Mouse (Mus musculus) stomach, embryonic 15.5 days (tissue): Measurements from ENCODE around the gene Pld4. TPM values are rescaled to one million over a fixed set of nuclear protein-coding genes. Genes with fewer than 3 reads are reported as not detected.

ENCODE experiments used
- ATAC-seq: fragments of 200-750 bp; cut with Nextera tagmentation; 2 replicates; pipeline ENCODE4 v1.8.0; 2017; ENCODE audit warnings: low read depth, moderate number of reproducible peaks, moderate TSS enrichment; ENCODE audit not compliant: insufficient read depth, low FRiP score
- H3K27ac ChIP-seq: fragments of 300-500 bp; sonication (generic); 2 replicates; pipeline ENCODE4 v1.5.1; 2015; ENCODE audit warnings: mild to moderate bottlenecking, inconsistent platforms
- H3K27me3 ChIP-seq: fragments of 300-500 bp; sonication (generic); replicated peaks from 2 replicates; pipeline ENCODE4 v1.6.1; 2015; ENCODE audit warnings: inconsistent platforms
- H3K36me3 ChIP-seq: fragments of 300-500 bp; sonication (generic); 2 replicates; pipeline ENCODE4 v1.6.1; 2015; ENCODE audit warnings: inconsistent platforms
- H3K4me1 ChIP-seq: fragments of 300-500 bp; sonication (generic); 2 replicates; pipeline ENCODE4 v1.6.1; 2015; ENCODE audit warnings: inconsistent platforms
- H3K4me2 ChIP-seq: fragments of 300-500 bp; sonication (generic); 2 replicates; pipeline ENCODE4 v1.6.1; 2015; ENCODE audit warnings: mild to moderate bottlenecking, inconsistent platforms
- H3K4me3 ChIP-seq: fragments of 300-500 bp; sonication (generic); replicated peaks from 2 replicates; pipeline ENCODE4 v1.5.1; 2015; ENCODE audit warnings: inconsistent platforms
- H3K9ac ChIP-seq: fragments of 300-500 bp; sonication (generic); 2 replicates; pipeline ENCODE4 v1.6.1; 2015; ENCODE audit warnings: inconsistent platforms
- H3K9me3 ChIP-seq: fragments of 300-500 bp; sonication (generic); 2 replicates; pipeline ENCODE4 v1.6.1; 2016; ENCODE audit warnings: inconsistent platforms
- WGBS: fragments of 180-500 bp; shearing (Covaris S2); methylation state at CpG from one replicate; pipeline ENCODE4 v1.1.7; 2015; 5-methylcytosine and 5-hydroxymethylcytosine counted together
- polyA plus RNA-seq: library from polyadenylated mRNA; unstranded; fragments of >200 nt; fragmentation: Nextera tagmentation; extraction: Ambion mirVana; gene quantifications from 2 replicates; pipeline ENCODE4 v1.2.1, GENCODE M21; 2015

The Pld4 gene
- 14.5 and 16.8 TPM in 2 replicates for polyA plus RNA-seq

GRCm38 (mm10) chr12:112760154-112760926, at the start of gene Pld4:
Gene Pld4, plus strand, starts transcription at chr12:112760655.
- ATAC-seq: no peak
- Histone ChIP-seq H3K36me3 (no peaks in the 10 kb centered on the region), H3K27me3 (no peaks in the 10 kb centered on the region), H3K9ac (no peak within 1 kb of the TSS), H3K4me1 (no peaks in the 10 kb centered on the region), H3K4me3 (no peak within 1 kb of the TSS), H3K9me3 (no peaks in the 10 kb centered on the region), H3K4me2 (no peak within 1 kb of the TSS), H3K27ac (no peak within 1 kb of the TSS)
- WGBS: 42% methylated on average over 4 of the region's 4 CpGs

- Histone ChIP-seq H3K9ac (no peak overlapping the region), H3K4me3 (no peak overlapping the region), H3K36me3 (no peaks in the 10 kb centered on the region), H3K4me1 (peaks cover 3% of the 10 kb centered on the region; the same call in 1 of the 2 replicates), H3K9me3 (no peaks in the 10 kb centered on the region), H3K27ac (no peak overlapping the region), H3K27me3 (no peaks in the 10 kb centered on the region), H3K4me2 (no peak overlapping the region)
- WGBS: 46% methylated on average over 3 of the region's 3 CpGs
- no peak for ATAC-seq
Measured at GRCm38 (mm10) chr12:112713984-112714383, 46.5 kb upstream of the Pld4 start.

- no peaks in the 10 kb centered on the region for H3K27me3 ChIP-seq
- ATAC-seq: no peak
- H3K4me3 ChIP-seq: no peak overlapping the region
- no peak overlapping the region for H3K9ac ChIP-seq
- 27% methylated on average over 7 of the region's 7 CpGs for WGBS
- no peak overlapping the region for H3K4me2 ChIP-seq
- no peak overlapping the region for H3K27ac ChIP-seq
- peaks cover 3% of the 10 kb centered on the region; the same call in 1 of the 2 replicates for H3K4me1 ChIP-seq
- H3K36me3 ChIP-seq: no peaks in the 10 kb centered on the region
- H3K9me3 ChIP-seq: no peaks in the 10 kb centered on the region
Measured at GRCm38 (mm10) chr12:112717140-112717539, 43.3 kb upstream of the Pld4 start.

- Histone ChIP-seq H3K36me3 (no peaks in the 10 kb centered on the region), H3K4me2 (no peak overlapping the region), H3K9ac (no peak overlapping the region), H3K4me1 (peaks cover 14% of the 10 kb centered on the region), H3K9me3 (no peaks in the 10 kb centered on the region), H3K27me3 (no peaks in the 10 kb centered on the region), H3K27ac (no peak overlapping the region), H3K4me3 (no peak overlapping the region)
- WGBS: 60% methylated on average over 5 of the region's 5 CpGs
- no peak for ATAC-seq
Measured at GRCm38 (mm10) chr12:112718995-112719394, 41.5 kb upstream of the Pld4 start.

GRCm38 (mm10) chr12:112720216-112720615, 40.2 kb upstream of the Pld4 start, which contains the start of gene Cep170b:
Gene Cep170b, plus strand, starts transcription at chr12:112720455.
- no peak within 1 kb of the TSS for H3K9ac ChIP-seq
- no peaks in the 10 kb centered on the region for H3K36me3 ChIP-seq
- H3K4me3 ChIP-seq: peak within 1 kb of the TSS; percentile 88
- peaks cover 18% of the 10 kb centered on the region for H3K4me1 ChIP-seq
- H3K4me2 ChIP-seq: peak within 1 kb of the TSS; percentile 94
- WGBS: 59% methylated on average over 6 of the region's 6 CpGs
- H3K9me3 ChIP-seq: no peaks in the 10 kb centered on the region
- H3K27ac ChIP-seq: peak within 1 kb of the TSS; percentile 95
- H3K27me3 ChIP-seq: no peaks in the 10 kb centered on the region
- no peak for ATAC-seq

- Histone ChIP-seq H3K4me1 (peaks cover 18% of the 10 kb centered on the region), H3K4me3 (peak overlapping the region; percentile 88)
Measured at GRCm38 (mm10) chr12:112720890-112721423, 39.5 kb upstream of the Pld4 start.

GRCm38 (mm10) chr12:112721424-112722239, 38.8 kb upstream of the Pld4 start:
- H3K9ac ChIP-seq: peak overlapping the region; percentile 76
- WGBS: 6% methylated on average over 49 of the region's 69 CpGs
- peak overlapping the region; percentile 95 for H3K27ac ChIP-seq
- peak; percentile 70 for ATAC-seq
- H3K4me1 ChIP-seq: peaks cover 19% of the 10 kb centered on the region
- H3K36me3 ChIP-seq: no peaks in the 10 kb centered on the region
- H3K4me2 ChIP-seq: peak overlapping the region; percentile 94
- H3K27me3 ChIP-seq: no peaks in the 10 kb centered on the region
- peak overlapping the region; percentile 88 for H3K4me3 ChIP-seq
- H3K9me3 ChIP-seq: no peaks in the 10 kb centered on the region

More at GRCm38 (mm10) chr12:112720890-112721423, 39.5 kb upstream of the Pld4 start:
- Histone ChIP-seq H3K27ac (peak overlapping the region; percentile 95), H3K27me3 (no peaks in the 10 kb centered on the region), H3K36me3 (no peaks in the 10 kb centered on the region), H3K4me2 (peak overlapping the region; percentile 94), H3K9me3 (no peaks in the 10 kb centered on the region), H3K9ac (no peak overlapping the region)
- ATAC-seq: no peak
- WGBS: 41% methylated on average over 12 of the region's 12 CpGs

GRCm38 (mm10) chr12:112722240-112723027, 38.0 kb upstream of the Pld4 start:
- H3K27me3 ChIP-seq: no peaks in the 10 kb centered on the region
- H3K4me1 ChIP-seq: peaks cover 20% of the 10 kb centered on the region
- peak overlapping the region; percentile 87 for H3K27ac ChIP-seq

GRCm38 (mm10) chr12:112723028-112723330, 37.5 kb upstream of the Pld4 start:
- WGBS: 7% methylated on average over 5 of the region's 5 CpGs
- Histone ChIP-seq H3K27ac (peak overlapping the region; percentile 87), H3K4me3 (peak overlapping the region; percentile 88), H3K27me3 (no peaks in the 10 kb centered on the region), H3K4me1 (peaks cover 20% of the 10 kb centered on the region), H3K4me2 (peak overlapping the region; percentile 94), H3K9ac (peak overlapping the region; percentile 76), H3K9me3 (no peaks in the 10 kb centered on the region), H3K36me3 (no peaks in the 10 kb centered on the region)
- no peak for ATAC-seq

More at GRCm38 (mm10) chr12:112722240-112723027, 38.0 kb upstream of the Pld4 start:
- peak overlapping the region; percentile 94 for H3K4me2 ChIP-seq
- ATAC-seq: peak; percentile 57
- no peaks in the 10 kb centered on the region for H3K9me3 ChIP-seq
- H3K4me3 ChIP-seq: peak overlapping the region; percentile 88
- no peaks in the 10 kb centered on the region for H3K36me3 ChIP-seq
- H3K9ac ChIP-seq: peak overlapping the region; percentile 76
- WGBS: under 1% methylated on average over 59 of the region's 75 CpGs

- H3K4me3 ChIP-seq: peak overlapping the region; percentile 88
- no peak overlapping the region for H3K27ac ChIP-seq
- H3K9ac ChIP-seq: no peak overlapping the region
- peaks cover 20% of the 10 kb centered on the region for H3K4me1 ChIP-seq
- no peaks in the 10 kb centered on the region for H3K27me3 ChIP-seq
- 83% methylated on average over 6 of the region's 6 CpGs for WGBS
- no peak for ATAC-seq
- peak overlapping the region; percentile 94 for H3K4me2 ChIP-seq
- no peaks in the 10 kb centered on the region for H3K36me3 ChIP-seq
- H3K9me3 ChIP-seq: no peaks in the 10 kb centered on the region
Measured at GRCm38 (mm10) chr12:112723445-112723844, 37.0 kb upstream of the Pld4 start.

GRCm38 (mm10) chr12:112724077-112724805, 36.2 kb upstream of the Pld4 start:
- 76% methylated on average over 11 of the region's 11 CpGs for WGBS
- Histone ChIP-seq H3K4me2 (peak overlapping the region; percentile 94; the same call in 1 of the 2 replicates), H3K9me3 (no peaks in the 10 kb centered on the region), H3K27ac (no peak overlapping the region), H3K4me1 (peaks cover 20% of the 10 kb centered on the region), H3K27me3 (no peaks in the 10 kb centered on the region), H3K36me3 (no peaks in the 10 kb centered on the region), H3K9ac (no peak overlapping the region), H3K4me3 (0 out of 2 replicates have a peak overlapping the region, but pooled peaks have one; percentile 5)
- ATAC-seq: no peak
